Mouse (Mus musculus): ENCODE data around the gene Gng12.
"Not testable (repeated sequence)": the region's sequence is repeated elsewhere in the genome, so short reads cannot be mapped to it uniquely, and the experiment has no call there.

The Gng12 gene

GRCm38 (mm10) chr6:66992232-66992631 is 96.0 kb downstream of the Gng12 start:
- no peak for DNase-seq (ENCODE audit: low spot score)

- DNase-seq (ENCODE audit: low spot score) = no peak
Observed at GRCm38 (mm10) chr6:66992786-66993185, 96.6 kb downstream of the Gng12 start.

GRCm38 (mm10) chr6:66994981-66995380 is 98.8 kb downstream of the Gng12 start:
- DNase-seq (ENCODE audit: low spot score) = no peak

GRCm38 (mm10) chr6:66995825-66996224 is 99.6 kb downstream of the Gng12 start:
- no peak for DNase-seq (ENCODE audit: low spot score)

GRCm38 (mm10) chr6:66996257-66996656 is 100.1 kb downstream of the Gng12 start:
- no peak for DNase-seq (ENCODE audit: low spot score)

- no peak for DNase-seq (ENCODE audit: low spot score)
Observed at GRCm38 (mm10) chr6:66998645-66999044, 102.4 kb downstream of the Gng12 start.

- no peak for DNase-seq (ENCODE audit: low spot score)
Observed at GRCm38 (mm10) chr6:66999800-67000199, 103.6 kb downstream of the Gng12 start.

- DNase-seq (ENCODE audit: low spot score) = no peak
Observed at GRCm38 (mm10) chr6:67009888-67010287, 113.7 kb downstream of the Gng12 start.

GRCm38 (mm10) chr6:67010370-67011216 is 114.4 kb downstream of the Gng12 start:
- no peak for DNase-seq (ENCODE audit: low spot score)

- DNase-seq (ENCODE audit: low spot score) = no peak
Observed at GRCm38 (mm10) chr6:67011217-67011518, 115.0 kb downstream of the Gng12 start.

- DNase-seq (ENCODE audit: low spot score) = no peak
Observed at GRCm38 (mm10) chr6:67013293-67013948, 117.2 kb downstream of the Gng12 start.

- DNase-seq (ENCODE audit: low spot score) = no peak
Observed at GRCm38 (mm10) chr6:67013949-67014678, 117.9 kb downstream of the Gng12 start.

- DNase-seq (ENCODE audit: low spot score) = no peak
Observed at GRCm38 (mm10) chr6:67014679-67015075, 118.5 kb downstream of the Gng12 start.

GRCm38 (mm10) chr6:67015739-67016519 is 119.7 kb downstream of the Gng12 start:
- no peak for DNase-seq (ENCODE audit: low spot score)

GRCm38 (mm10) chr6:67016520-67017111 is 120.4 kb downstream of the Gng12 start:
- no peak for DNase-seq (ENCODE audit: low spot score)

- no peak for DNase-seq (ENCODE audit: low spot score)
Observed at GRCm38 (mm10) chr6:67018365-67018764, 122.2 kb downstream of the Gng12 start.

GRCm38 (mm10) chr6:67019001-67019400 is 122.8 kb downstream of the Gng12 start:
- DNase-seq (ENCODE audit: low spot score) = not testable (repeated sequence)

- DNase-seq (ENCODE audit: low spot score) = no peak
Observed at GRCm38 (mm10) chr6:67021308-67021707, 125.1 kb downstream of the Gng12 start.

- DNase-seq (ENCODE audit: low spot score) = no peak
Observed at GRCm38 (mm10) chr6:67023729-67024128, 127.5 kb downstream of the Gng12 start.

GRCm38 (mm10) chr6:67026661-67027060 is 130.5 kb downstream of the Gng12 start:
- no peak for DNase-seq (ENCODE audit: low spot score)

GRCm38 (mm10) chr6:67027438-67028142 is 131.4 kb downstream of the Gng12 start:
- no peak for DNase-seq (ENCODE audit: low spot score)

Measured in retina, embryonic 14.5 days (tissue).